Mouse (Mus musculus) layer of hippocampus, adult 8-10 months (tissue): ENCODE measurements around the gene Gm21860. TPM values are rescaled to one million over a fixed set of nuclear protein-coding genes. Genes with fewer than 3 reads are reported as not detected.
A peak's percentile ranks its signal among the peaks of the same experiment; 100 is the strongest.
"Not testable (repeated sequence)": the region's sequence is repeated elsewhere in the genome, so short reads cannot be mapped to it uniquely, and the experiment has no call there.

Experiments used
- DNase-seq, 2 experiments: peaks; one replicate each; pipeline ENCODE4 v3.0.0; 2022; ENCODE audit warnings: low spot score in 2 of 2
- total RNA-seq, 4 experiments: library from RNA; stranded (reverse); gene quantifications; 2 replicates each; pipeline ENCODE4 v1.2.4; 2022

Gm21860 gene
- total RNA-seq: not detected

- not testable (repeated sequence) for DNase-seq
These were observed at the start of gene Gm21860 for GRCm38 (mm10) chrY:90754721-90755120. Gm21860 (minus strand) TSS chrY:90754821.

GRCm38 (mm10) chrY:90784438-90784837, 29.8 kb upstream of the Gm21860 start, which contains the start of gene Gm47283:
Gm47283 (plus strand) TSS chrY:90784738.
- DNase-seq: not testable (repeated sequence)

GRCm38 (mm10) chrY:90745256-90745655, 9.4 kb downstream of the Gm21860 start:
- not testable (repeated sequence) for DNase-seq

- DNase-seq: peak; percentile 98
These were observed 10.1 kb downstream of the Gm21860 start for GRCm38 (mm10) chrY:90744381-90744981.

GRCm38 (mm10) chrY:90743811-90744220, 10.8 kb downstream of the Gm21860 start:
- DNase-seq: peak in 1 of 2 experiments; percentile 30

- peak in 1 of 2 experiments; percentile 25 for DNase-seq
These were observed 11.4 kb downstream of the Gm21860 start for GRCm38 (mm10) chrY:90743053-90743810.

GRCm38 (mm10) chrY:90742261-90743052, 12.2 kb downstream of the Gm21860 start:
- peak in 1 of 2 experiments; percentile 17 for DNase-seq

- peak; percentile 38 to 62 for DNase-seq
These were observed 13.0 kb downstream of the Gm21860 start for GRCm38 (mm10) chrY:90741452-90742260.

GRCm38 (mm10) chrY:90741006-90741405, 13.6 kb downstream of the Gm21860 start:
- DNase-seq: peak in 1 of 2 experiments; percentile 17

- peak in 1 of 2 experiments; percentile 30 for DNase-seq
These were observed 14.5 kb downstream of the Gm21860 start for GRCm38 (mm10) chrY:90740013-90740561.

- peak in 1 of 2 experiments; percentile 38 for DNase-seq
These were observed 15.0 kb downstream of the Gm21860 start for GRCm38 (mm10) chrY:90739531-90740012.

GRCm38 (mm10) chrY:90738841-90739530, 15.6 kb downstream of the Gm21860 start:
- DNase-seq: peak; percentile 30 to 44

GRCm38 (mm10) chrY:90738431-90738680, 16.3 kb downstream of the Gm21860 start:
- no peak for DNase-seq

GRCm38 (mm10) chrY:90737606-90738430, 16.8 kb downstream of the Gm21860 start:
- DNase-seq: no peak

GRCm38 (mm10) chrY:90736217-90737000, 18.2 kb downstream of the Gm21860 start:
- DNase-seq: not testable (repeated sequence)

GRCm38 (mm10) chrY:90735181-90735895, 19.3 kb downstream of the Gm21860 start:
- DNase-seq: not testable (repeated sequence)

GRCm38 (mm10) chrY:90734334-90734696, 20.3 kb downstream of the Gm21860 start:
- not testable (repeated sequence) for DNase-seq
